Mouse (Mus musculus): ENCODE results near the gene Phf1. TPM values are rescaled to one million over a fixed set of nuclear protein-coding genes. Genes with fewer than 3 reads are reported as not detected.

The Phf1 gene
- polyA plus RNA-seq, 1 experiment from 2014 or later, result 11.2 TPM

DNA sequence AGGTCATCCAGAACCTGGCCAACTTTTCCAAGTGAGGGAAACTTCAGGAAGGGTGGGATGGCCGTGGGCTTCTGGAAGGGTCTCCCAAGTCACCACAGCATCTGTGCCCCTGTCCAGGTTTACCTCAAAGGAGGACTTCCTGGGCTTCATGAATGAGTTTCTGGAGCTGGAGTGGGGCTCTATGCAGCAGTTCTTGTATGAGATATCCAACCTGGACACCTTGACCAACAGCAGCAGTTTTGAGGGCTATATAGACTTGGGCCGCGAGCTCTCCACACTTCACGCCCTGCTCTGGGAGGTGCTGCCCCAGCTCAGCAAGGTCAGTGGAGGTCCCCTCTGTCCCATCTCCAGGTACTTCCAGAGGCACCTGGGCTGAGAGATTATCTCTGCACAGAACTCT is 27.0 kb downstream of the Phf1 start:
- WGBS, result 87% methylated on average over 4 of the region's 4 CpGs
- Histone ChIP-seq H3K4me1 (replicated peaks; ENCODE audit: control insufficient read depth, insufficient read depth, low read length) (no peaks in the 10 kb centered on the region), H3K27me3 (replicated peaks; ENCODE audit: control insufficient read depth, insufficient read depth, low read length) (no peaks in the 10 kb centered on the region), H3K4me2 (replicated peaks; ENCODE audit: low read depth) (no peak overlapping the region), H3K36me3 (ENCODE audit: control insufficient read depth, insufficient read depth) (peaks cover 45% of the 10 kb centered on the region; the same call in 1 of the 2 replicates), H3K9me3 (ENCODE audit: control insufficient read depth) (no peaks in the 10 kb centered on the region), H3K9ac (ENCODE audit: low read depth, low read length) (no peak overlapping the region), H3K4me3 (ENCODE audit: low read depth, low read length) (no peak overlapping the region), H3K27ac (ENCODE audit: low read depth, low read length) (no peak overlapping the region)
- ATAC-seq, result no peak
- no peak for TF ChIP-seq CTCF (IDR thresholded peaks at IDR 0.05; ENCODE audit: low read depth)

DNA sequence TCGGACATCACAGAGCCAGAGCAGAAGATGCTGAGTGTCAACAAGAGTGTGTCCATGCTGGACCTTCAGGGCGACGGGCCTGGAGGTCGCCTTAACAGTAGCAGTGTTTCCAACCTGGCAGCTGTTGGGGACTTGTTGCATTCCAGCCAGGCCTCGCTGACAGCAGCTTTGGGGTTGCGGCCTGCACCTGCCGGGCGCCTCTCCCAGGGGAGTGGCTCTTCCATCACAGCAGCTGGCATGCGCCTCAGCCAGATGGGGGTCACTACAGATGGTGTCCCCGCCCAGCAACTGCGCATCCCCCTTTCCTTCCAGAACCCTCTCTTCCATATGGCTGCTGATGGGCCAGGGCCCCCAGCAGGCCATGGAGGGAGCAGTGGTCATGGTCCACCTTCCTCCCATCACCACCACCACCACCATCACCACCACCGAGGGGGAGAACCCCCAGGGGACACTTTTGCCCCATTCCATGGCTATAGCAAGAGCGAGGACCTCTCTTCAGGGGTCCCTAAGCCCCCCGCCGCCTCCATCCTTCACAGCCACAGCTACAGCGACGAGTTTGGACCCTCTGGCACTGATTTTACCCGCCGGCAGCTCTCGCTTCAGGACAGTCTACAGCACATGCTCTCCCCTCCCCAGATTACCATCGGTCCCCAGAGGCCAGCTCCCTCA is 28.9 kb downstream of the Phf1 start:
- Histone ChIP-seq H3K9me3 (ENCODE audit: control insufficient read depth) (no peaks in the 10 kb centered on the region), H3K4me2 (replicated peaks; ENCODE audit: low read depth) (no peak overlapping the region), H3K27ac (ENCODE audit: low read depth, low read length) (no peak overlapping the region), H3K4me1 (replicated peaks; ENCODE audit: control insufficient read depth, insufficient read depth, low read length) (no peaks in the 10 kb centered on the region), H3K4me3 (ENCODE audit: low read depth, low read length) (no peak overlapping the region), H3K9ac (ENCODE audit: low read depth, low read length) (no peak overlapping the region), H3K36me3 (ENCODE audit: control insufficient read depth, insufficient read depth) (peaks cover 47% of the 10 kb centered on the region; the same call in 1 of the 2 replicates), H3K27me3 (replicated peaks; ENCODE audit: control insufficient read depth, insufficient read depth, low read length) (no peaks in the 10 kb centered on the region)
- 92% methylated on average over 21 of the region's 21 CpGs for WGBS
- no peak for TF ChIP-seq CTCF (IDR thresholded peaks at IDR 0.05; ENCODE audit: low read depth)
- ATAC-seq, result no peak

DNA sequence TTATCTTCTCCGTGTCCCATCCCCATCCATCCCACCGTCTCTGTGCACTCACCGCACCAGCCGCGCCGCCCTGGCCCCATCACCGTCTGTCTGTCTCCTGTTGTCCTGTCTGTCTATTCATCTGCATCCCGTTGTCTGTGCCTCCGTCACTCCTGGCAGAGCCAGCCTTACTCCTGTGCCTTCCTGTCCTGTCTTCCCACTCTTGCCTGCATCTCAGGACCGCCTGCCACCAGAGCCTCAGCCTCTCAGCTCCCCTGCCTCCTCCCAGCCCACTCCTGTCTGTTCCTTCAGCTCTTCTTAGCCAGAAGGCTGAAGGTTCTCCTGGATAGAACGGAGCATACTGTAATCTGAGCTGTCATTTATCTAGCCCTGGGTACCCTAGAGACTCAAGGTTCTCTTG is 34.1 kb downstream of the Phf1 start:
- no peaks in the 10 kb centered on the region for H3K9me3 ChIP-seq (ENCODE audit: control insufficient read depth)
- no peak overlapping the region for H3K9ac ChIP-seq (ENCODE audit: low read depth, low read length)
- 90% methylated on average over 11 of the region's 11 CpGs for WGBS
- H3K4me1 ChIP-seq (replicated peaks; ENCODE audit: control insufficient read depth, insufficient read depth, low read length), result no peaks in the 10 kb centered on the region
- H3K4me3 ChIP-seq (ENCODE audit: low read depth, low read length), result no peak overlapping the region
- no peak for TF ChIP-seq CTCF (IDR thresholded peaks at IDR 0.05; ENCODE audit: low read depth)
- H3K27ac ChIP-seq (ENCODE audit: low read depth, low read length), result no peak overlapping the region
- peaks cover 12% of the 10 kb centered on the region; the same call in 1 of the 2 replicates for H3K36me3 ChIP-seq (ENCODE audit: control insufficient read depth, insufficient read depth)
- no peaks in the 10 kb centered on the region for H3K27me3 ChIP-seq (replicated peaks; ENCODE audit: control insufficient read depth, insufficient read depth, low read length)
- no peak overlapping the region for H3K4me2 ChIP-seq (replicated peaks; ENCODE audit: low read depth)
- no peak for ATAC-seq

DNA sequence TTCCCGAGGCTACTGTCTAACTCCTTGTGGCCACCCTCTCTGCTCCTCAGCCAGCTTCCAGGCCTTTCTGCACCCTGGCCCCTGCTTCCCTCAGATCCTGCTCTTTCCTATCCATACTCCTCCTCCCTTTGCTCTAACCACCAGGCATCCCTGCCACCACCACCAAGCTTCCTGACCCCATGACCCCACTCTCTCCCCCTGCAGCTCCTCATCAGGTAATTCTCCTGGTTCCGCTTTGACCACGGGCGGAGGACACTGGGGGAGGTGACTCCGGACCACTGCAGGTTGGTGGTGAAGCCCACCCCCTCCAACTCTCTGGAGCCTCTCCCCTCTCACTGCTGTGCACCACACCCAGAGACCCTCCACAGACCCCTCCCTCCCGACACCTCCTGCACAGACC is 34.6 kb downstream of the Phf1 start:
- Histone ChIP-seq H3K36me3 (ENCODE audit: control insufficient read depth, insufficient read depth) (peaks cover 12% of the 10 kb centered on the region; the same call in 1 of the 2 replicates), H3K4me2 (replicated peaks; ENCODE audit: low read depth) (no peak overlapping the region), H3K27ac (ENCODE audit: low read depth, low read length) (no peak overlapping the region), H3K4me1 (replicated peaks; ENCODE audit: control insufficient read depth, insufficient read depth, low read length) (no peaks in the 10 kb centered on the region), H3K27me3 (replicated peaks; ENCODE audit: control insufficient read depth, insufficient read depth, low read length) (no peaks in the 10 kb centered on the region), H3K9ac (ENCODE audit: low read depth, low read length) (no peak overlapping the region), H3K9me3 (ENCODE audit: control insufficient read depth) (no peaks in the 10 kb centered on the region), H3K4me3 (ENCODE audit: low read depth, low read length) (no peak overlapping the region)
- 88% methylated on average over 6 of the region's 6 CpGs for WGBS
- no peak for TF ChIP-seq CTCF (IDR thresholded peaks at IDR 0.05; ENCODE audit: low read depth)
- no peak for ATAC-seq

DNA sequence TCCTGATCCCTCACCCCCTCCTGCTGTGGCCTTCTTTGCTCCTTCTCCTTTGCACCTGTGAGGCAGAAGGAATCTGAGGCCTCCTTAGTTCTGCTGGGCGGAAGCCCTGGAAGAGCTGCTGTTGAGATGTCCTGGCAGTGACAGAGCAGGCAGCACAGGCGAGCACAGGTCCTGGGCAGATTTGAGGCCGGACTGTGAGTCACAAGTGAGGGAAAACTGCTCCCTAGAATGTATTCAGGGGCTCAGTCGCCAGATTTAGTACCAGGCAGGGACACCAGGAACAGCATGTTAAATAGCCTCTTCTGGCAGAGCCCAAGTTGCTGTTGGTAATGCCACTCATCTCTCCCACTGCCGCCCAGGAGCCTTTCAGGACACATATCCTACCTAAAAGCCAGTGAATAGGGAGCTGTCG is 35.4 kb downstream of the Phf1 start:
- Histone ChIP-seq H3K4me1 (replicated peaks; ENCODE audit: control insufficient read depth, insufficient read depth, low read length) (no peaks in the 10 kb centered on the region), H3K27ac (ENCODE audit: low read depth, low read length) (no peak overlapping the region), H3K9me3 (ENCODE audit: control insufficient read depth) (no peaks in the 10 kb centered on the region), H3K9ac (ENCODE audit: low read depth, low read length) (no peak overlapping the region), H3K36me3 (ENCODE audit: control insufficient read depth, insufficient read depth) (peaks cover 12% of the 10 kb centered on the region; the same call in 1 of the 2 replicates), H3K4me2 (replicated peaks; ENCODE audit: low read depth) (no peak overlapping the region), H3K4me3 (ENCODE audit: low read depth, low read length) (no peak overlapping the region), H3K27me3 (replicated peaks; ENCODE audit: control insufficient read depth, insufficient read depth, low read length) (no peaks in the 10 kb centered on the region)
- ATAC-seq, result no peak
- 81% methylated on average over 6 of the region's 6 CpGs for WGBS
- no peak for TF ChIP-seq CTCF (IDR thresholded peaks at IDR 0.05; ENCODE audit: low read depth)

DNA sequence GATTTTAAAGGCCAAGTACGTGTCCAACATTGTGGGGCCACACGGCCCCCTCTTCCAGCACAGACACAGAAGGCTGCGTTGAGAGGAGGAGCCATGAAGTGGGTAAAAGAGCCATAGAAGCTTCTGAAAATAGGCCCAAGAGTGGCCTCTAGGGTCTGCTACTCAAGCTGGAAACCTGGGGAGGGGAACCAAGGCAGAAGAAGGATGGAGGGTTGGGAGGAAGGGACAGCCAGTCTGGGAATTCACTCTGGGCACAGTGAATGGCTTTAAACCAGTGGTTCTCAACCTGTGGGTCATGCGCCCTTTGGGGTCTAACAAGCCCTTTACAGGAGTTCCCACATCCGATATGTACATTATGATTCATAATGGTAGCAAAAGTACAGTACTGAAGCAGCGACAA is 36.4 kb downstream of the Phf1 start:
- Histone ChIP-seq H3K4me3 (ENCODE audit: low read depth, low read length) (no peak overlapping the region), H3K9ac (ENCODE audit: low read depth, low read length) (no peak overlapping the region), H3K9me3 (ENCODE audit: control insufficient read depth) (no peaks in the 10 kb centered on the region), H3K36me3 (ENCODE audit: control insufficient read depth, insufficient read depth) (peaks cover 11% of the 10 kb centered on the region; the same call in 1 of the 2 replicates), H3K4me1 (replicated peaks; ENCODE audit: control insufficient read depth, insufficient read depth, low read length) (peaks cover 7% of the 10 kb centered on the region; the same call in 1 of the 2 replicates), H3K27ac (ENCODE audit: low read depth, low read length) (no peak overlapping the region), H3K4me2 (replicated peaks; ENCODE audit: low read depth) (no peak overlapping the region), H3K27me3 (replicated peaks; ENCODE audit: control insufficient read depth, insufficient read depth, low read length) (no peaks in the 10 kb centered on the region)
- ATAC-seq, result no peak
- WGBS, result 82% methylated on average over 6 of the region's 6 CpGs
- TF ChIP-seq CTCF (IDR thresholded peaks at IDR 0.05; ENCODE audit: low read depth), result no peak
